Mouse (Mus musculus): ENCODE results near the gene Atp5f1.

DNA sequence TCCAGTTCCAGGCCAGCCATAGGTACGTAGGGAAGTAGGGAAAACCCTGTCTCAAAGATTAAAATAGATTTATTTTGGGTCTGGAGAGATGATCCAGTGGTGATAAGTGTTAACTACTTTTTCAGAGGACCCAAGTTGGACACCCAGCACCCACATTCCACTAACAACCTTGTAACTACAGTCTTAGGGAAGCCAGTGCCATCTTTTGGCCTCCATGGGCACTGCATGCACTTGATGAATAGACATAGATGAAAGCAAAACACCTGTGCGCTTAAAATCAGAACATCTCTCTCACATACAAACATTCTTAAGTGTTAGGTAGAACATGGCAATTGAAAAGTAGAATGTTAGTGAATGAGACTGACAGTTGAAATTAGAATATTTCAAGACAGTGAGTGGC is 801 bp upstream of the Atp5f1 start:
- TF ChIP-seq POLR2A (IDR thresholded peaks at IDR 0.05; ENCODE audit: borderline replicate concordance, extremely low read depth, low read depth, low read length) (no peak), CTCF (IDR thresholded peaks at IDR 0.05; ENCODE audit: insufficient read depth, low read length) (no peak)
